Mouse (Mus musculus) heart, embryonic 11.5 days (tissue): ENCODE results near the gene Utp14a. TPM values are rescaled to one million over a fixed set of nuclear protein-coding genes. Genes with fewer than 3 reads are reported as not detected.
A peak's percentile ranks its signal among the peaks of the same experiment; 100 is the strongest.

ENCODE experiments used
- ATAC-seq: fragments of 200-750 bp; cut with Nextera tagmentation; replicated peaks from 2 replicates; pipeline ENCODE4 v1.8.0; 2017; ENCODE audit warnings: moderate library complexity; ENCODE audit not compliant: insufficient number of reproducible peaks, low FRiP score, low TSS enrichment
- H3K27ac ChIP-seq: fragments of 300-500 bp; sonication (generic); 2 replicates; pipeline ENCODE4 v1.5.1; 2014; ENCODE audit warnings: mild to moderate bottlenecking, low read depth, low read length
- H3K27me3 ChIP-seq: fragments of 300-500 bp; sonication (generic); 2 replicates; pipeline ENCODE4 v1.6.1; 2014; ENCODE audit warnings: mild to moderate bottlenecking, low read length, mixed read lengths; ENCODE audit not compliant: control insufficient read depth, insufficient read depth
- H3K36me3 ChIP-seq: fragments of 300-500 bp; sonication (generic); 2 replicates; pipeline ENCODE4 v1.6.1; 2014; ENCODE audit warnings: mild to moderate bottlenecking, low read length, moderate library complexity, mixed read lengths; ENCODE audit not compliant: control insufficient read depth, insufficient read depth
- H3K4me1 ChIP-seq: fragments of 300-500 bp; sonication (generic); 2 replicates; pipeline ENCODE4 v1.6.1; 2014; ENCODE audit warnings: low read length; ENCODE audit not compliant: control insufficient read depth, insufficient read depth
- H3K4me2 ChIP-seq: fragments of 300-500 bp; sonication (generic); 2 replicates; pipeline ENCODE4 v1.6.1; 2014; ENCODE audit warnings: mild to moderate bottlenecking, moderate library complexity
- H3K4me3 ChIP-seq: fragments of 300-500 bp; sonication (generic); 2 replicates; pipeline ENCODE4 v1.5.1; 2014; ENCODE audit warnings: low read depth, low read length
- H3K9ac ChIP-seq: fragments of 300-500 bp; sonication (generic); 2 replicates; pipeline ENCODE4 v1.6.1; 2014; ENCODE audit warnings: mild to moderate bottlenecking, low read depth, low read length, moderate library complexity
- H3K9me3 ChIP-seq: fragments of 300-500 bp; sonication (generic); replicated peaks from 2 replicates; pipeline ENCODE4 v1.6.1; 2016; ENCODE audit warnings: low read length; ENCODE audit not compliant: control insufficient read depth
- WGBS: fragments of 180-500 bp; shearing (Covaris S2); extraction: QIAGEN DNeasy Blood & Tissue Kit; methylation state at CpG from one replicate; pipeline ENCODE4 v1.1.7; 2014; ENCODE audit not compliant: insufficient replicate concordance; 5-methylcytosine and 5-hydroxymethylcytosine counted together
- polyA plus RNA-seq: library from polyadenylated mRNA; unstranded; fragments of >200 nt; fragmentation: Nextera tagmentation; extraction: Ambion mirVana; gene quantifications from 2 replicates; pipeline ENCODE4 v1.2.1, GENCODE M21; 2014

The Utp14a gene
- polyA plus RNA-seq, 1 experiment from 2014 or later: 12.0 TPM

DNA sequence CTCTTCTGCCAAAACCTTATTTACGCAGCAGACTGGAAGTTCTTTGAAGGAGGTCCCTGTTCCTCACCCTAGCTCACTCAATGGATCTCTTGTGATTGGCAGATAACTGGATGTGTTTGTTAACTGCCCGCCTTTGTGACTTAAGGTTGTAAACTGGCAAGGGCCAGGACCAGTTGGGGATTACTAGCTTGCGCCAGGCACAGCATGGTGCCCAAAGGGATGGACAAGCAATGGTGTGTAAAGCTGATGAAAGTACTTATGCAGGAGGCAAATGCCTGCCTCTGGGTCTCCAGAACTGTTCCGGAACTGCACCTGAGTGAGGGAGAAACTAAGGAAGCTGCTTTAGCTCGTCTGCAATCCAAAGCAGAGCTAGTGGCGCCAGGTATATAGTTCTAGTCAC, 29.8 kb downstream of the Utp14a start:
- Histone ChIP-seq H3K27me3 (peaks cover 7% of the 10 kb centered on the region), H3K9ac (no peak overlapping the region), H3K9me3 (no peaks in the 10 kb centered on the region), H3K4me1 (no peaks in the 10 kb centered on the region), H3K4me3 (no peak overlapping the region), H3K36me3 (no peaks in the 10 kb centered on the region), H3K4me2 (no peak overlapping the region; the same call in 1 of the 2 replicates), H3K27ac (no peak overlapping the region)
- WGBS: 34% methylated on average over 6 of the region's 6 CpGs
- no peak for ATAC-seq

DNA sequence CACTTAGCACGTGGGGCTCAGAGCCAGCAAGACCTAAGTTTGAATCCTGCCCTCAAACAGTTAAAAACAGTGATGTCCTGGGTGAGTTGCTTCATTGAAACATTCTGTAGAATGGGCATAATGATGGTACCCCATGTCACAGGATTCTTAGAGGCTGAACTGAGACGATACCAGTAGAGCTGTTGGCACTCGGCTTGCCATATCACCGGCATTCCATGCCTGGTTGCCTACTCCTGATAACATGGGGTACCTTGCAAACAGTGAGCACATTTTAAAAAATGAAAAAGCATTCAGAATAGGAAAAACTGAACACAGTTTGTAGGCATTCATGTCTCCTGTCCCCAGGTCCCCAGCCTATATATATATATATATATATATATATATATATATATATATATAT, 31.3 kb downstream of the Utp14a start:
- no peak overlapping the region for H3K4me3 ChIP-seq
- H3K9ac ChIP-seq: no peak overlapping the region
- ATAC-seq: no peak
- H3K4me1 ChIP-seq: no peaks in the 10 kb centered on the region
- no peaks in the 10 kb centered on the region for H3K36me3 ChIP-seq
- H3K4me2 ChIP-seq: no peak overlapping the region
- WGBS: 60% methylated on average over 4 of the region's 4 CpGs
- no peaks in the 10 kb centered on the region for H3K9me3 ChIP-seq
- H3K27me3 ChIP-seq: peaks cover 7% of the 10 kb centered on the region
- H3K27ac ChIP-seq: no peak overlapping the region

- no peak overlapping the region for H3K4me2 ChIP-seq
- H3K9me3 ChIP-seq: no peaks in the 10 kb centered on the region
- 22% methylated on average over 3 of the region's 3 CpGs for WGBS
- peaks cover 3% of the 10 kb centered on the region for H3K27me3 ChIP-seq
- H3K4me3 ChIP-seq: no peak overlapping the region
- H3K4me1 ChIP-seq: no peaks in the 10 kb centered on the region
- no peak overlapping the region for H3K27ac ChIP-seq
- no peak for ATAC-seq
- no peak overlapping the region for H3K9ac ChIP-seq
- no peaks in the 10 kb centered on the region for H3K36me3 ChIP-seq
Measured at GRCm38 (mm10) chrX:48291413-48291812, 34.8 kb downstream of the Utp14a start.

- 74% methylated on average over 4 of the region's 4 CpGs for WGBS
Measured at GRCm38 (mm10) chrX:48305356-48305755, 48.7 kb downstream of the Utp14a start.

GRCm38 (mm10) chrX:48310706-48311517, 54.2 kb downstream of the Utp14a start:
- WGBS: 12% methylated on average over 26 of the region's 26 CpGs
- peak overlapping the region; percentile 34 for H3K4me3 ChIP-seq
- H3K36me3 ChIP-seq: no peaks in the 10 kb centered on the region
- peak; percentile 50; the same call in 1 of the 2 replicates for ATAC-seq
- no peaks in the 10 kb centered on the region for H3K4me1 ChIP-seq
- H3K27ac ChIP-seq: no peak overlapping the region
- H3K27me3 ChIP-seq: peaks cover 10% of the 10 kb centered on the region
- peak overlapping the region; percentile 63 for H3K4me2 ChIP-seq
- H3K9me3 ChIP-seq: no peaks in the 10 kb centered on the region
- H3K9ac ChIP-seq: peak overlapping the region; percentile 46; the same call in 1 of the 2 replicates

More at GRCm38 (mm10) chrX:48305356-48305755, 48.7 kb downstream of the Utp14a start:
- Histone ChIP-seq H3K27me3 (peaks cover 4% of the 10 kb centered on the region; the same call in 1 of the 2 replicates), H3K27ac (no peak overlapping the region), H3K9ac (no peak overlapping the region), H3K4me3 (no peak overlapping the region), H3K4me1 (no peaks in the 10 kb centered on the region), H3K4me2 (no peak overlapping the region), H3K9me3 (no peaks in the 10 kb centered on the region), H3K36me3 (no peaks in the 10 kb centered on the region)
- no peak for ATAC-seq

GRCm38 (mm10) chrX:48311727-48312126, 55.1 kb downstream of the Utp14a start:
- no peaks in the 10 kb centered on the region for H3K4me1 ChIP-seq
- no peaks in the 10 kb centered on the region for H3K9me3 ChIP-seq
- no peaks in the 10 kb centered on the region for H3K36me3 ChIP-seq
- WGBS: 71% methylated on average over 5 of the region's 5 CpGs
- ATAC-seq: no peak
- no peak overlapping the region for H3K9ac ChIP-seq
- H3K4me3 ChIP-seq: no peak overlapping the region
- H3K27ac ChIP-seq: no peak overlapping the region
- H3K27me3 ChIP-seq: peaks cover 10% of the 10 kb centered on the region
- H3K4me2 ChIP-seq: no peak overlapping the region

- no peak overlapping the region for H3K27ac ChIP-seq
- peak; percentile 83 for ATAC-seq
- H3K36me3 ChIP-seq: no peaks in the 10 kb centered on the region
- WGBS: 9% methylated on average over 30 of the region's 33 CpGs
- no peaks in the 10 kb centered on the region for H3K4me1 ChIP-seq
- peak overlapping the region; percentile 60 for H3K4me2 ChIP-seq
- no peaks in the 10 kb centered on the region for H3K9me3 ChIP-seq
- H3K27me3 ChIP-seq: peaks cover 16% of the 10 kb centered on the region
- peak overlapping the region; percentile 39 for H3K4me3 ChIP-seq
- peak overlapping the region; percentile 39; the same call in 1 of the 2 replicates for H3K9ac ChIP-seq
Measured at GRCm38 (mm10) chrX:48314530-48315079, 57.9 kb downstream of the Utp14a start.

DNA sequence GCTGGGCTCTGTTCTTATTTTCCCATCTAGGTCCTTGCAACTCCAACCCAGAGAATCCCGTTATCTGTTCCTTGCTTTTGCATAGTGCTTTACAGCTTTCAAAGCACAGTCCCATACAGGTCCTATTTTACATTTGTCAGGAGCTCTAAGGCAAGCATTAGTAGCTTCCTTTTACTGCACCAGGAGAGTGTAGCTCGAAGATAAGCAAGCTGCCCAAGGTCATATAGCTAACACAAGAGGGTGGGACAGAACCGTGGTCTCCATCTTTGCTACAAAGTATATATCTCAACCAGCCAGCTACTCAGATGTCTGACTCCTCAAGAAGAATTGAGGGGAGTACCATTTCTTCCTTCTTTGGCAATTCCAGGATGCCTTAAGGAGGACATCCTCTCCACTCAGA, 60.8 kb downstream of the Utp14a start:
- no peak overlapping the region for H3K4me2 ChIP-seq
- no peaks in the 10 kb centered on the region for H3K9me3 ChIP-seq
- H3K4me3 ChIP-seq: no peak overlapping the region
- peaks cover 6% of the 10 kb centered on the region for H3K27me3 ChIP-seq
- no peak overlapping the region for H3K9ac ChIP-seq
- no peak for ATAC-seq
- WGBS: 36% methylated on average over 3 of the region's 3 CpGs
- no peaks in the 10 kb centered on the region for H3K4me1 ChIP-seq
- H3K27ac ChIP-seq: no peak overlapping the region
- no peaks in the 10 kb centered on the region for H3K36me3 ChIP-seq
